Mouse (Mus musculus) ovary, postnatal 10 days (tissue): ENCODE results near the gene Tesk2.
A peak's percentile ranks its signal among the peaks of the same experiment; 100 is the strongest.
"Not testable (repeated sequence)": the region's sequence is repeated elsewhere in the genome, so short reads cannot be mapped to it uniquely, and the experiment has no call there.

Experiments
- DNase-seq: peaks from one replicate; pipeline ENCODE4 v3.0.0; 2022; ENCODE audit warnings: low spot score

Tesk2 gene

DNA sequence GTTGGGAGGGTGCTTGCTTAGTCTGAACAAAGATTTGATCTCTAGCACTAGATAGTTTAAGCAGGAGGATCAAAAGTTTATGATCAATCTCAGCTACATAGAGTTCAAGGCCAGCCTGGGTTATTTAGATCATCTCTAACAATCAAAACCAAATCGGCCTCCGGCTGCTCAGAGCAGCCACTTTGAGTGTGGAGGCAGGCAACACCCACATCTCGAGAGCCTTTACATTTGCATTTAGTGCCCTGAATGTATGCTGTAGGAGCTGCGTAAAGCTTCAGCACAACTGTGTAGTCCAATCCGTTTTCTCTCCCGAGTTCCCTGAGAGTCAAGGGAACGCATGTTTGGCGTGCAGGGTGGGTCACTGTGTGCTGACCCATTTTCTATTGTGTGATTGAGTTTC lies 71.7 kb downstream of the Tesk2 start:
- DNase-seq, result no peak

DNA sequence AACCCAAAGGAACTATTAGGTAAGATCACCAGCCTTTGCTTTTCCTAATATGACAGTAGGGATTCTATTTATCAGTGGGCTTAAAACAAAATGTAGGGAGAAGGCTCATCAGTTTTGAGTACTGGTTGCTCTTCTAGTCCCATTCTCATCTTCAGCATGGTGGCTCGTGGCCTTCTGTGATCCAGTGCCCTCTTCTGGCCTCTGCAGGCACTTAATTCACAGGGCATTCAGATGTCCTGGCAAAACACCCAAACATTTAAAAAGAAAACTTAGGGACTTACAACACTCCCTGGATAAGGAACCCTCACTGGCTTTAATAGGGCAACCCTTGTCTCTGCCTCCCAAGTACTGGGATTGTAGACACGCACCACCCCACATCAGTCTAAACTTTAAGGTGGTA lies 73.5 kb downstream of the Tesk2 start:
- no peak for DNase-seq

DNA sequence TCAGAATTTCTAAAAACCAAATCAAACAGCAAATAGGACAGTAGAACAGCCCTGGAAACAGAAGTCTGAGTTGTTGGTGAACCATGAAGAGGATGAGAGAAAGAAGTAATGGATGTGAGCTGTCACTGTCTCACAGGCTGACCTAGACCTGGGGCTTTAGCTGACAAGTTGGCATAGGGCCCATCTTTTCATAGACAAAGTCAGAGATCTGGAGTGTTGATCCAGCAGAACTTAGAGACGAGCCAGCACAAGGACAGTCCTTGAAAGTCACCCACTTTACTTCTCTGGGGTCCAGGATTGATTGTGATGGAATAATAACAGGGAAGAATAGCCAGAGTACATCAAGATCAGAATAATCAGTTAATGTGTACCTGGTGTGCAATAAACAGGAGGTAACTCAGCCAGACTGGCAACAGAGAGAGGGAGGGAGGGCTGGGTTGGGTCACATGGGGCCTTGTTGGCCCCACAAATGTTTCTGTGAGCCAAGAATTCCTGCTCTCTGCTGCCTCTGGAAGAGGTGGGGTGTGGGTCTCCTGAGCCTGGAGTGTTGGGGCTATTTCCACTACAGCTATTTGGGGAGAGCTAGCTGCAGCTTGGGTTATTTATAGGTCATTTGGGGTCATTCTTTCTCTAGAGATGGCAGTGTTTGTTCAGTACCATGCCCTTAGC lies 75.8 kb downstream of the Tesk2 start:
- no peak for DNase-seq

DNA sequence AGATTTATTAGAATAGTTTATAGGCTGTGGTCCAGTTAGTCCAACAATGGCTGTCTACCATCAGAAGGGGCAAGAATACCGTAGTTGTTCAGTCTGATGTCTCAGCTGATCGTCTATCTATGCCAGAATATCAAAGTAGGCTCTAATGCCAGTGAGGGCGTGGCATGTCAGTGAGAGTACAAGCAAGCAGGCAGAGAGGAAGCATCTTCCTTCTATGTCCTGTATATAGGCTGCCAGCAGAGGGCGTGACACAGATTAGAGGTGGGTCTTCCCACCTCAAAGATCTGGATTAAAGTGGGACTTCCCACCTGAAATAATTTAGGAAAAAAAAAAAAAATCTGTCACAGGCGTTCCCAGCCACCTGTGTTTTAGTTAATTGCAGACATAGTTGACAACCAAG lies 79.2 kb downstream of the Tesk2 start:
- DNase-seq, result no peak

DNA sequence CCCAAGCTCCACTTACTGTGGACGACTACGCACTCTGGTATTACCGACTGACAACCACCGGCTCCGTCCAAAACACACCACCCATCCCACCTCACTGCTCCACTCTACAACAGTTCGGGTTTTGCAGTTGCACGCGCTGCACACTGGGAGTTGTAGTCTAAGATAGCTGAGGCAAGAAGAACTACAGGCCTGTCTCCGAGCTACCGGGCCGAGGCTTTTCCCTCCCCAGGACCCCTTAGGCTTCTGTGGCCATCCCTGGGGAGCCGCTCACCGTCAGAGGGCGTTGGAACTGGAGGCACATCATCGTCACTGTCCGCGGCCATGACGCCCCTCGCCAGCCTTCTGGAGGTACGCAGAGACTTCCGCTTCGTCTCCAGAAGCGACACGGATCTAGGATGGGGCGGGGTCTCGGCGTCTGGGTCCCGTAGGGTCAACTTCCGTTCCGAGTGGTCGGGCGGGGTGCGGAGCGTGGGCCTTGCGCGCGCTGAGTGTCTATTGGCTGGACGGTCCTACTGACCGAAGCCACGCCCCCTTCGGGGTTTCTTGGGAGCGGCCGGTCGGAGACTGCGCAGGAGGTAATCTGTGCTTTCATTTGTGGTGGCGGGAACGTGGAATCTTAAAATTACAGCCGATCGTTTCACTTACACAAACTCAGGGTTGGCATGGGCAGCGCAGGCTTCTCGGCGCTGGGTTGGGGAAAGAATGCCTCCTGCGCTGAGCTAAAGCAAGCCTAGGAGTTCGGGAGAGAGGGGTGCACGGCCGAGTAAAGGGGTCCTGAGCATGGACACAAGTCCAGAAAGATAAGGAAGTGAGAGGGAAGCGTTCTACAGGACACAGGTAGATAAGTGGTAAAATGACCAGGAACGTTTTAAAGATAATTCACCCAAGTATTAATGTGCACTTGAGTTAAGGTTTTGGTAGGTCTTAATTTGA lies 86.7 kb downstream of the Tesk2 start, which contains the start of the genes Toe1 and Mutyh:
Toe1 (minus strand) TSS at position 444 of the 933 bp plus-strand sequence.
Mutyh (plus strand) TSS at position 527 of the 933 bp plus-strand sequence.
- DNase-seq, result peak; percentile 70

DNA sequence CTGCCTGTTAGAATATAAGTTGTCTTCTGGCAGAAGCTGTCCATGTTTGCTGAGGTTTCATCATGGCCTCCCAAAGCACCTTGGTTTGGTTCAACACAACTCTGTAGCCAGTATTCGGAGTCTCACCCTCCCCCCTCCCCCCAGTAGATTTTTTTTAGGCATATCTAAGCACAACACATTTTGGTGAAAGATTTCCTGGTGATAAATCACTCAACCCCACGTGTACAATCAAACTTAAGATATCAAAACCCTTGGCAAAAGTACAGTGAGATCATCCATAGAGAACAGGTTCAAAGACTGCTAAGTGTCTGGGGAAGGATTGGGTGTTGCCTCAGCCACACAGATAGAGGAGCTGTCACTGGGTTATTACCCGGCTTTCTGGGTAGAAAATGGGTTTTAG lies 90.3 kb downstream of the Tesk2 start:
- no peak for DNase-seq

DNA sequence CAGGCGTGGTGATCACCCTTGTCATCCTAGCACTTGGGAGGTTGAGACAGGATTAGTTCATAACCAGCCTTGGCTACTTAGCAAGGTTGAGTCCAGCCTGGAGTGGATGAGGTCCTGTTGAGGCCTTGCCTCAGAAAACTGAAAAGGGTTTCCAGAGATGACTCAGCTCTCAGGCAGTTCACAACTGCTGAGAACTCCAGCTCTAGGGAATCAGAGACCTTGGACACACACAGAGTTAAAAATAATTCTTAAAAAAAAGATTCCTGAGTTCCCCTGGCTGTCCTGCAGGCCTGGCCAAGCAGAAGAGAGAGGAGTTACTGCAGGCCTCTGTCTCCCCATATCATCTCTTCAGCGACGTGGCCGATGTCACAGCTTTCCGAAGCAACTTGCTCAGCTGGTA lies 94.5 kb downstream of the Tesk2 start:
- DNase-seq, result no peak

DNA sequence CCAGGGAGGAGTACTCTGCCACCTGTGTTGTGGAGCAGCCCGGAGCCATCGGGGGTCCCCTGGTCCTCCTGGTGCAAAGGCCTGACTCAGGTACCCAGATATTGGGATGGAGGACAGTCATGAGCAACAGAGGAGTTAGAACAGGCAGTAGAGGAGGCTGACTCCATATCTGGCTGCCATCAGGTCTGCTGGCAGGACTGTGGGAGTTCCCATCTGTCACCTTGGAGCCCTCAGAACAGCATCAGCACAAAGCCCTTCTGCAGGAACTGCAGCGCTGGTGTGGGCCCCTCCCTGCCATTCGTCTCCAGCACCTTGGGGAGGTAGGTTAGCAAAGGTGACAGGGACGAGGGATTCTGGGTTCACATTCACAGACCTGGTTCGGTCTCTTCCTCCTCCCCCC lies 96.7 kb downstream of the Tesk2 start:
- no peak for DNase-seq

DNA sequence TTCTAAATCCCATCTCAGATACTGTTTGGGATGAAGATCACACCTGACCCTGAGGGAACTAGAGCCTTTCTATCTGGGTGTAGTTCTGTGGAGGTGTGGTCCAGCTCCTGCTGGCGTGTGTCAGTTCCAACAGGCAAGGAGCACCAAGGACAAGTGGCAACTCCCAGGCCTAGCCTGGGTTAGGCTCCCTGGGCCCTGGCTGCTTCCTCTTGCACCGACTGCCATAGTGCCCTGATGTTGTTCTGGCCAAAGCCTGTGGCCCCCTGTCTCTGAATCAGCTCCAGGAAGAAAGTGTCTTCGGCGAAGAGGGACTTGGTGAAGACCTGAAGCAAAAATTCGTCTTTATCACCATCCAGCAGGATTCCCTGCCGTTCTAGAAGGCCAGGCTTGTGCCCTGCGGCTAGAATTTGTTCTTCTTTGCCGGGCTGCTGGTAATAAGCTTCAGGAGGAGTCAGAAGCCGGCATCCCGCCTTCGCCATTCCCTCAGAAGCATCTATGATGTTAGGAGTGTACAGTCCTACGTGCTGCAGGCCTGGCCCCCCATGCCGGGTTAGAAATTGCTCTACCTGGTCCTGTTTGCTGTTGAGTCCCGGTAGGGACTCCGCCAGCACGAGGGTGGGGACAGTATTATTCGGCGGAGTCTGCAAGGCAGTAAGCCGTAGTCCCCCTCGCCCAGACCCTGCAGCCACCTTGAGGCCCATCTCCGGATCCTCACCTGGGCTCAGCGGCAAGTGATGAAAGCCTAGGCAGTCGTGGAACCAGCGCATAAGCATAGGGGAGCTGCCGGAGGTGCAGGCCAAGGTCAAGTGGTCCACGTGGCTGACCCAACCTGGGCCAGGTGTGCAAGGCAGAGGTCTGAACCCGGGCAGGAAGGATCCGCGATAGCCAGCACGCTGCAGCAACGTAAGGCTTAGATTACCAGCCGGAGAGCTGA lies 99.5 kb downstream of the Tesk2 start:
- no peak for DNase-seq

DNA sequence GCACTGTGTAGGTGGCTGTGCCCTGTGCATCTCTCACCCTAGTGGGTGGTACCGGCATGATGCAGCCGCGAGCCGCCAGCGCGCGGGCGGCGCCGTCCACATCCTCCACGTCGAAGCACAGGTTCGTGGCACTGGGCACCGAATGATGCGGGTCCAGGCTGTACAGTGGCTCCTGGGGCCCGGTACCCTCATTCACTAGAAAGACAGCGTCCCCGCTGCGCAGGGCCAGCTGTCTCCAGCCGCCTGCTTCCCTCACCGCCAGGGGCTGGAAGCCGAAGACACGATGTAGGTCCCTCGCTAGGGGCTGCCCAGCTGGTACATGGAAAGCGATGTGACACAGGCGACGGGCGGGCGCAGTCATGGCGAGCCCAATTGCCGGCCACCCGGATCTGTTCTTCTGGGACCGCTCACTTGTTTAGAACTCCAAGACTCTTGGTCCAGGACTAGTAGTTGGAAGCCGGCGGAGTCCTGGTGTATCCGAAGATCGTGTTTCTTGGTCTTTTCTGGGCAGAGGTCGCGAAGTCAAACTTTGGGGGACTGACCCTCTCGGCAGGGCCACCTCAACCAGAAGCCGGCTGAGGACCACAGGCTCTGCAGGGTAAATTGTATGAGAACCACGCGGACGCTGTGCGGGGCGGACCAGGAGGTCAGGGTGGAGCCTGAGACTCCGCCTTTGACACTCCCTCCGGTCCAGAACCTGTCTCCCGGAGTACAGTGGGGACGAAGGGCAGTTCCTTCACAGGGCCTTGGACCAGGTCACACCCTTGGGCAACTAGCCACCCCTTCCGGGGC lies 100.3 kb downstream of the Tesk2 start:
- peak; percentile 53 for DNase-seq

DNA sequence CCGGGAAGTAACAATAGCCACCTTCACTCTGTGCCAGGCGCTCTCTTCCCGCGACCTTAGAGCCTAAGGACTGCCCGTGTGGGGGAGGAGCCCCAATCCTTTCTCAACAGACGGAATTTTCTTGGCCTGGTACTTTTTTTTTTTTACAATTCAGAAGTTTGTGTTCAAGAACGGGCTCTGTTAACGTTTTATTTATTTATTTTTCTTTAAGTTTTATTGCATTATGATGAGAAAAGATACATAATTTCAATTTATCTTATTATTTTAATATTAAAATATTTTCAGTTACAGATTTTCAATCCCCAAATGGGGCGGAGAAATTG lies 100.9 kb downstream of the Tesk2 start, which contains the start of gene Hpdl:
Hpdl (minus strand) TSS at position 14 of the 323 bp plus-strand sequence.
- no peak for DNase-seq

DNA sequence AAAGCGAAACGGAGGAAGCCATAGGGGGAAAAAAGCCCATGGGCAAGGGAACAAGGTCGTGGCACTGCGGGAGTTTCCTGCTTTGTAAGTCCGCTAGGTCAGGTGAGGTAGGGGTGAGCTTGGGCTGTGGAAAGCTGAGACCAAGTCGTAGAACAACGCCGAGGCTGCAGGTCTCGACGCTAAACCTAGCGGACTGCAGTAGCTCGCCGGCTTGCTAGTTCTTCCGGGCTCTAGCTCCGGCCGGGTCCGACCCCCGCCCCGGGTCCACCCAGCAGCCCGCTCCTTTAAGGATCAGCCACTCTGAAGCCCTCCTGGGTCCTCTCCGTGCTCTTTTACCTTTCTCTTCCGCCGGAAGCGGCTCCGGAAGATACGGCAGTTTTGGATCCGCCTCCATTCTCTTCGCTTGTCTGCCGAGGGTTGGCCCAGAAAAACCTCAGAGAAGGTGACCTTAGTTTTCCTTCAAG lies 103.8 kb downstream of the Tesk2 start:
- peak; percentile 40 for DNase-seq

DNA sequence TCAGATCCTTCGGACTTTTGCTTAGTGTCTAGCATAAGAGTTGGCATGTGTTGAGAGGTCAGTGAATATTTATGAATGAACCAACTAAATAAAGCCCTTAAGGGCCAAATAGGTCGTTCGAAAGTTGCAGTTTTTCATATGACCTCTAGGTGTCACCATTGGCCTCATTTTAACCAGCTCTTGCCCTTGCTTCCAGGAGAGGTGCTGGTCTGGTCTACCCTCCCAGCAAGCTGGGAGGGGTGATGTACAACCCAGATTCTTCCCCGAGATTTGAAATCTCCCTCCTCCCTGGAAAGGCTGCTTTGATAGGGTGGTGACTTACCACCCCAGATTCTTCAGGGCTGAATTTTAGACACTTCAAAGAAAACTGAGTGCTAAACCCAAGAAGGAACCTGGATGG lies 107.1 kb downstream of the Tesk2 start:
- no peak for DNase-seq

DNA sequence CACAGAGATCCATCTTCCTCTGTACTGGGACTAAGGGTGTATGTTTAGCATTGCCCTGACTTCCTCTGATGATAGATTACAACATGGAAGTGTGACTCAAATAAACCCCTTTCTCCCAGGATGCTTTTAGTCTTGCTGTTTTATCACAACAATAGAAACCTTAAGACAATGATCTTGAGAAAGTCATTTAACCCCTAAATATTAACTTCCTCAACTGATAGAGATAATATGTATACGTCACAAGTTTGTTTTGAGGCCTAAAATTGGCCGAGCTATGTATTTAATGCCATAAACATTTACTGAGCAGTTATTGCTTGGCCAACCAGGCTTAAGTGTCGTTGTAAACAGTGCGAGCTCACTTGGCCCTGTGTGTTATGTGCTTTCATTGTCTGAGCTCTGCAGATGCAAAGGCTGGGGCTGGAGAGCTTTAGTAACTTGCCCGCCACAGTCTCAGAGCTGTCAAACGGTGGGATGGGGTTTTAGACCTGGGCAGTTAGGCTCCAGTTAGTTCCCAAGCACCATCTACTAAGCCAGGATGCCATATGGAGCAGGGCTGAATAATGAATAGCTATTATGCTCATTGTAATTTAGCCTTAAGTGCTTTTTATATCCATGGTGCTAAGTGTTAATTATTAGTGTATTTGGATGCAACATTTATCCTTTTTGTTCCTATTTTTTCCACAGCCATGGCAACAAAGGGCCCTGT lies 108.8 kb downstream of the Tesk2 start:
- DNase-seq, result no peak

DNA sequence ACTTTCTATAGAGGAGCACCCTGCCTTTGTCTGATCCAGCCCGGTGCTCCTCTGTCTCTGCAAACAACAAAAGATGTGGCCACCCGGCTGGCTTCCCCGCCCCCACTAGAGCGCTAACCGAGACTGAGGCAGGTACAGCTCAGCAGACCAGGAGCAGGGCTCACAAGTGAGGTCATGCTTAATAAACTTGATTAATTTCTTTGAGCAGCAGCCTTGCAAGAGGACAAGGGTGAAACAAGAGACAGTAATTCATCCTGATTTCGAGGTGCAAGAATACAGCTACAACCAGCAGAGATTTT lies 109.3 kb downstream of the Tesk2 start:
- DNase-seq, result no peak

DNA sequence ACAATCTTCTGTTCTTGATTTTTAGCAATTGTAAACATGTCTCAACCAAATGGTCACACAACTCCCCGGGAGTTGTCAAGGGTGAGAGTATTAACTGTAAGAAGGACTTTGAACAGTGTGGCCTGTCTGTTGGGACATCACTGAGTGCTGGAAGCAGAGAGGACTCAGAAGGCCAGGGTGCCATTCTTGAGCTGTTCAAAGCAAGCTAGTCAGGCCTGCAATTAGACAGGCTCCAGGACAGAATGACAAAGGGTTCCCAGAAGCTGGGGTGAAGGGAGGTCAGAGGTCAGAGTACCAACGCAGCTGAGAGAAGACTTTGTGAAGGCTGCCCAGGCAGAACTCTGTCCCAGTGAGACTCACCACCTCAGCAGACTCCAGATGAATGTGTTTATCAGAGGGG lies 118.3 kb downstream of the Tesk2 start:
- DNase-seq, result no peak

DNA sequence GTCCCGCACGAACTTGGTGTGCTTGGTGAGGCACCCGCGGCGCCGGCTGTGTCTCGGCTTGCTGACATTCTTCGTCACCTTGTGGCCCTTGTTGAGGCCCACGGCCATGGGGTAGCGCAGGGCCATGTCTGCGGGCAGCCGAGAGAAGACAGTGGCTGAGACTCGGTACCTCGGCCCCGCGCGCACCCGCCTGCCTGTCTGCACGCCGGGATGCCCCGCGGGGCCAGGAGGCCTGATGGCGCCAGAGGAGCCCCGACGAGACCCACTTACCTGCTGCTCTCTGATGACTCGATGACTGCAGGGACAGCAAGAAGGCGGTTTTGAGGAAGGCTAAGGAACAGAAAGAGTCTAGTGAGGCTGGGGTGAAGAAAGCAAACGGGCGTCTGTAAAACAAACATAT lies 119.3 kb downstream of the Tesk2 start:
- DNase-seq, result not testable (repeated sequence)

DNA sequence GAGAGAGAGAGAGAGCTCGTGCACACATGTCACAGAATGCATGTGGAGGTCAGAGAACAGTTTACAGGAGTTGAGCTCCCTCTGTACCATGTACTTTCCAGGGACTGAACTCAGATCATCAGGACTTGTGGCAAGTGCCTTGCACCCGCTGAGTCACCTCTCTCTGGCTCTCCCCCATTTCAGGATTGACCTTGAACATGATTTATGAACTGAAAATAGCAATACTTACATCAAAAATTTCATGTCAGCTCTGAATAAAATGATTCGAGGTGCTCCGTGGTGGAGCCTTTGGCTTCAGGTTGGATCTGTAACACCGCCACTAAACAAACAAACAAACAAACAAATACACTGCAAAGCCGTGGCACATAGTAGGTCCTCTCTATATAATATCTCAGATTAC lies 120.1 kb downstream of the Tesk2 start:
- no peak for DNase-seq

DNA sequence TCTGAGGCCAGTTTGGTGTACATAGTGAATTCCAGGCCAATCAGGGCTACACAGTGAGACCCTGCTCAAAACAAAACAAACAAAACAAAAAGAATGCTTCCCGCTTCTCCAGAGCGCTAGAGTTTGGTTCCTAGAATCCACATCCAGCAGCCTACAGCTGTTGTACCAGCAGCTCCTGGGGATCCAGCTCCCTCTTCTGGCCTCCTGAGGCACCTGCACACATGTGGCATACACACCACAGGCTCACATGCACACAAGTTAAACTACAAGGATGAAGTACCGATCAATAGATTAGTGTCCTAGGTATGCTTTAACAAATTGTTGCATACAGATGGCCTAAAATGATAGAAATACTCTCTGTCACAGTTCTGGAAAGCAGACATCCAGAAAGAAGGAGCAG lies 123.6 kb downstream of the Tesk2 start:
- DNase-seq, result no peak

DNA sequence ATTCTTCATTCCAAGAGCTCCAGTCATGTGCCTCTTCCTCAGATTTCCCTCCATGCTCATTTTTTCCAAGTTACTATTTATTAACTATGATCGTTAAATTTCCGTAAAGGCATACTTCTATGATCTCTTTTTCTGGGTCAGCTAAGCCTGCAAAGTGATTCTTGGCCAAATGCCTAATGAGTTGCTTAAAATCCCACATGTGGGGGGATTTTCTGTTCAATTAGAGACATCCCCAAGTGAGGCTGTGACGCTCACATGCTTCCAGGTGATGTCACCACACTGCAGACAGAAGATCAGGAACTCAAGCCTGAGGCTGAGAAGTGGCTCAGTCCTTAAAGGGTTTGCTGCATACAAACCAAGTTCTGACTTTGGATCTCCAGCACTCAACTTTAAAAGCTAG lies 129.2 kb downstream of the Tesk2 start:
- DNase-seq, result no peak

DNA sequence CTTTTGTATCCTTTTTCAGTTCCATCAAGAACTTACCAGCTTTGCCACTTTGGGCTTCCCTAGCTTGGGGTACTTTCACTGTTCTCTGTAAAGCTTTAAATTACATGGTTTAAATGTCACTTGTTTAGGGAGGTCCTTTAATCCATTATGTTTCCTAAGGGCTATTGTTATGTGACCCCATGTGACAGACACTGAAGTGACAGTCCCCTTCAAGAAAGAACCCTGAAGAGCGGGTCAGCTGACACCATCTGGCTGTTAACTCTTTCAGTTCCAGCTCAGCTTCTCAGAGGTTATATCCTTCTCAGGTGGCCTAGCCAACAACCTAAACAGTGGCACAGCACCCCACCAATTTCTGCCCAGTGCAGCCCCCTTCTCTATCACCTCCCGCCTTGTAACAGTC lies 133.5 kb downstream of the Tesk2 start:
- no peak for DNase-seq
